Comparison of ENCODE assay signal across 22 mouse cellular contexts in the genomic region with DNA sequence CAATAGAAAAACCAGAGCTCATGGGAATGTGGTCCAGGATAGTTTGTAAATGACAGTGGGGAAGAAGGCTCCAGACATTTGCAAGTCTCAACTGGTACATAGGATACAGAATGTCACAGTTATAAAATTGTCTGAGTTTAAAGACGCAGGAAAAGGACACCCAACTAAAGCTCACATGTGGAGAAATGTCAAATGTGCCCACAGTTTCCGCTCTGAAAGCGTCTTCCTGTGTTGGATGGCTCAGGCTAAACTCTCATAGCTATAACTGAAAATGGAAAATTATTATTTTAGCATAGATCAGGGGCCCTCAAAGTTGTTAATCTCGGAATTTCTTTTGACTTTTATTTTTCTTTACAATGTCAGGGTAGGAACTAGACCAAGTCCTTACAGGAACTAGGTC. TPM values are rescaled to one million over a fixed set of nuclear protein-coding genes. Genes with fewer than 3 reads are reported as not detected.
DNase-seq lines count a peak whose midpoint lies in the region; ATAC-seq lines count a peak whose summit lies in the region.
"Had no signal": no experiment of that assay in that cellular context is flagged by ENCODE, and none has a peak within 500 bp of the region (broad histone marks: within the 10 kb centered on the region; RNA-seq: fewer than 3 reads in every experiment).

No protein-coding gene starts in this region.

- no peak for ATAC-seq in midbrain, embryonic 11.5 days (ENCODE audit: low FRiP score)
- no peak for ATAC-seq in midbrain, embryonic 16.5 days
- peak; percentile 89 for ATAC-seq in CD4-positive, CD25-positive, alpha-beta regulatory T cell, adult 4 months
- peak; percentile 93 for ATAC-seq in inflammation-experienced regulatory T-cells, adult 6 months
- ATAC-seq in cerebellum, adult (ENCODE audit: insufficient number of reproducible peaks, low FRiP score, low TSS enrichment): no peak
- ATAC-seq: forebrain, embryonic 16.5 days; hindbrain, postnatal 0 days had no signal

- H3K4me1 ChIP-seq in midbrain, embryonic 11.5 days (ENCODE audit: control insufficient read depth, insufficient read depth, low read length): peaks cover 1% of the 10 kb centered on the region; the same call in 1 of the 2 replicates
- no peaks in the 10 kb centered on the region for H3K4me1 ChIP-seq in midbrain, embryonic 16.5 days (ENCODE audit: control insufficient read depth, insufficient read depth, low read length)
- H3K4me1 ChIP-seq in embryonic facial prominence, embryonic 10.5 days: peaks cover 5% of the 10 kb centered on the region; the same call in 1 of the 2 replicates
- H3K4me1 ChIP-seq: embryonic facial prominence, embryonic 12.5 days; forebrain, embryonic 12.5 days had no signal

- no peaks in the 10 kb centered on the region for H3K9me3 ChIP-seq in midbrain, embryonic 11.5 days (ENCODE audit: control insufficient read depth, low read length)
- H3K9me3 ChIP-seq in midbrain, embryonic 16.5 days (replicated peaks; ENCODE audit: control insufficient read depth, low read length, poor library complexity, severe bottlenecking): no peaks in the 10 kb centered on the region
- no peaks in the 10 kb centered on the region for H3K9me3 ChIP-seq in embryonic facial prominence, embryonic 10.5 days
- H3K9me3 ChIP-seq: embryonic facial prominence, embryonic 12.5 days; forebrain, embryonic 12.5 days; heart, embryonic 15.5 days; hindbrain, embryonic 13.5 days had no signal

- no peak overlapping the region for H3K9ac ChIP-seq in midbrain, embryonic 11.5 days (ENCODE audit: low read length)
- no peak overlapping the region for H3K9ac ChIP-seq in midbrain, embryonic 16.5 days (ENCODE audit: low read depth, low read length)
- H3K9ac ChIP-seq: embryonic facial prominence, embryonic 12.5 days; forebrain, embryonic 12.5 days; heart, embryonic 15.5 days; hindbrain, embryonic 13.5 days had no signal

- H3K27me3 ChIP-seq in midbrain, embryonic 11.5 days (ENCODE audit: control insufficient read depth, insufficient read depth, low read length): peaks cover 16% of the 10 kb centered on the region
- H3K27me3 ChIP-seq in midbrain, embryonic 16.5 days (ENCODE audit: control insufficient read depth, insufficient read depth, low read depth, low read length): peaks cover 2% of the 10 kb centered on the region; the same call in 1 of the 2 replicates
- H3K27me3 ChIP-seq in embryonic facial prominence, embryonic 10.5 days (replicated peaks; ENCODE audit: low read depth, poor library complexity, severe bottlenecking): peaks cover 28% of the 10 kb centered on the region
- H3K27me3 ChIP-seq: heart, embryonic 15.5 days had no signal

- H3K4me2 ChIP-seq in midbrain, embryonic 11.5 days: no peak overlapping the region
- no peak overlapping the region for H3K4me2 ChIP-seq in midbrain, embryonic 16.5 days (ENCODE audit: low read length)
- H3K4me2 ChIP-seq: embryonic facial prominence, embryonic 12.5 days; forebrain, embryonic 12.5 days; heart, embryonic 11.5 days; heart, embryonic 15.5 days; hindbrain, embryonic 13.5 days had no signal

- WGBS in midbrain, embryonic 11.5 days: 89% methylated on average over 4 of the region's 4 CpGs
- 87% methylated on average over 4 of the region's 4 CpGs for WGBS in midbrain, embryonic 16.5 days
- 89% methylated on average over 4 of the region's 4 CpGs for WGBS in embryonic facial prominence, embryonic 10.5 days

- no peak overlapping the region for H3K27ac ChIP-seq in midbrain, embryonic 11.5 days (ENCODE audit: low read depth, low read length)
- H3K27ac ChIP-seq in midbrain, embryonic 16.5 days (ENCODE audit: low read length): no peak overlapping the region
- H3K27ac ChIP-seq in embryonic facial prominence, embryonic 10.5 days (replicated peaks): no peak overlapping the region
- H3K27ac ChIP-seq: embryonic facial prominence, embryonic 12.5 days; forebrain, embryonic 12.5 days; heart, adult 2 months; heart, embryonic 15.5 days; hindbrain, embryonic 13.5 days; hindbrain, postnatal 0 days had no signal

- no peak overlapping the region for H3K4me3 ChIP-seq in midbrain, embryonic 11.5 days (ENCODE audit: low read depth, low read length)
- H3K4me3 ChIP-seq in midbrain, embryonic 16.5 days (ENCODE audit: low read depth, low read length): no peak overlapping the region
- H3K4me3 ChIP-seq in embryonic facial prominence, embryonic 10.5 days: no peak overlapping the region
- H3K4me3 ChIP-seq: embryonic facial prominence, embryonic 12.5 days; forebrain, embryonic 12.5 days; heart, adult 2 months; heart, embryonic 15.5 days; hindbrain, embryonic 13.5 days had no signal

- DNase-seq in midbrain, embryonic 11.5 days (ENCODE audit: low spot score, missing footprints): peak; percentile 49
- DNase-seq in thymus, postnatal 25 days: peak; percentile 61
- no peak for DNase-seq in embryonic facial prominence, embryonic 10.5 days (ENCODE audit: low spot score)
- DNase-seq: adrenal gland, postnatal 14 days; B cell, adult 2 months; cerebellum, adult 18-20 months; cerebellum, adult 9-11 months; cerebellum, postnatal 36 days; gastrocnemius, postnatal 14 days; heart, adult 2 months; heart, postnatal 14 days had no signal

- H3K36me3 ChIP-seq in midbrain, embryonic 11.5 days (ENCODE audit: control insufficient read depth, insufficient read depth, low read length): no peaks in the 10 kb centered on the region
- no peaks in the 10 kb centered on the region for H3K36me3 ChIP-seq in midbrain, embryonic 16.5 days (ENCODE audit: control insufficient read depth, insufficient read depth, low read length)
- H3K36me3 ChIP-seq in embryonic facial prominence, embryonic 10.5 days (replicated peaks): no peaks in the 10 kb centered on the region
- H3K36me3 ChIP-seq: embryonic facial prominence, embryonic 12.5 days; forebrain, embryonic 12.5 days; heart, embryonic 15.5 days; hindbrain, embryonic 13.5 days had no signal

RNA-seq across cellular contexts. Expression of a gene that starts 5.2 kb away (rescaled TPM):
- polyA plus RNA-seq in midbrain, embryonic 11.5 days (2014; fragmentation: Nextera tagmentation; extraction: Ambion mirVana): 1.6 and 1.9 TPM in 2 replicates
- polyA plus RNA-seq in midbrain, embryonic 16.5 days (2015; fragmentation: Nextera tagmentation; extraction: Ambion mirVana): 21.0 and 22.8 TPM in 2 replicates
- 100 to 1,000 TPM in 1 of 2 experiments, 10 to 100 TPM in 1; 87.6 to 100 TPM for polyA plus RNA-seq in CD4-positive, CD25-positive, alpha-beta regulatory T cell, adult 4 months (2017; shearing (Covaris generic))
- 10 to 100 TPM; 55.7 to 96.7 (median 78.8) TPM for polyA plus RNA-seq in inflammation-experienced regulatory T-cells, adult 6 months (2017; shearing (Covaris generic))
- 7.7 and 7.9 TPM in 2 replicates for polyA plus RNA-seq in embryonic facial prominence, embryonic 10.5 days (2016; fragmentation: Nextera tagmentation; extraction: Ambion mirVana)

RNA-seq across cellular contexts. Expression of a gene that starts 21.0 kb away (rescaled TPM):
- polyA plus RNA-seq in midbrain, embryonic 11.5 days (2014; fragmentation: Nextera tagmentation; extraction: Ambion mirVana): not detected in 2 replicates
- polyA plus RNA-seq in midbrain, embryonic 16.5 days (2015; fragmentation: Nextera tagmentation; extraction: Ambion mirVana): not detected in 2 replicates
- polyA plus RNA-seq in CD4-positive, CD25-positive, alpha-beta regulatory T cell, adult 4 months (2017; shearing (Covaris generic)): not detected
- polyA plus RNA-seq in inflammation-experienced regulatory T-cells, adult 6 months (2017; shearing (Covaris generic)): not detected
- polyA plus RNA-seq in embryonic facial prominence, embryonic 10.5 days (2016; fragmentation: Nextera tagmentation; extraction: Ambion mirVana): 0.34 TPM in 1 of 2 replicates, not detected in the other
- polyA plus RNA-seq: forebrain, embryonic 12.5 days; forebrain, embryonic 16.5 days; heart, embryonic 11.5 days; hindbrain, embryonic 13.5 days; hindbrain, postnatal 0 days had no signal

Comparison
In these comparisons a context has a peak if more than half of its experiments do, and no peak if none do; other contexts are left out.
1. ATAC-seq: peak in CD4-positive, CD25-positive, alpha-beta regulatory T cell, adult 4 months (single experiment) and inflammation-experienced regulatory T-cells, adult 6 months (single experiment); none in midbrain, embryonic 11.5 days (single experiment), midbrain, embryonic 16.5 days (single experiment) and cerebellum, adult (single experiment).